Mouse (Mus musculus): ENCODE data around the gene Rxfp3.
"Not testable (repeated sequence)": the region's sequence is repeated elsewhere in the genome, so short reads cannot be mapped to it uniquely, and the experiment has no call there.

The Rxfp3 gene

DNA sequence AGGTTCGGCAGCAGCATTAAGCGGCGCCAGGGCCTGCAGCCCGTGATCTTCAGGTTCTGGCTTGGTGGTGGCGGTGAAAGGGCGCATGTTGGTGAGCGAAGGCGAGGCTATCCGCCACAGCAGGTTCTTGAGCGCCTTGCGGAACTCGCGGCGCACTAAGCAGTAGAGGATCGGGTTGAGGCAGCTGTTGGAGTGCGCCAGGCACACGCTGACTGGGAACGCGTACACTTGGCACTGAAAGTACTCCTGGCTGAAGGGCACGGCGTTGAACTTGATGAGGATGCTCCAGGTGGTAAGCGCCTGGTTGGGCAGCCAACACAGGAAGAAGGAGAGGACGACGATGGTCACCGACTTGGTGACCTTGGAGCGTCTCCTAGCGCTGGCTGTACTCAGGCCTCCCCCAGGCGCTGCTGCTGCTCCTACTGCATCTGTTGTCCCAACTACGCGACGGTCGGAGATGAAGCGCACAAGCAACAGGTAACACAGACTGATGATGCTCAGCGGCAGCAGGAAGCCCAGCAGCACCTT is 1.8 kb downstream of the Rxfp3 start:
- DNase-seq: no peak

DNA sequence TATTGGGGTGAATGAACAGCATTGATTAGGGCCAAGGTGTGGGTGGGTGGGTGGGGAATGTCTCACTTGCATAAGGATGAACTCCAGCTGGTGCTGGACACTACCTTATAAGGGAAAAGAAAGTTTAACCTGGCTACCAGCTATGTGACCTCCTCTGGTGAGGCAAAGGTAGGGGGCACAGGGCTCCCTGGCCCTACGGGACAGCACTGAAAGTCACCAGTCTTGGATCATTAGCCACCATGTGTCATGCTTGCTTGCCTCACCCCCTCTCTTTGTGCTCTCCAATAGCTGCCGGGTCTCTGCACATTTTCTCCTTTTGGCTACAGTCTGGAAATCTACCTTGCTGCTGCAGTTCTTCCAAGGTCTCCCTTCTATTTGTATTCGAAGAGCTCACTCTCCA is 7.6 kb downstream of the Rxfp3 start:
- no peak for DNase-seq

DNA sequence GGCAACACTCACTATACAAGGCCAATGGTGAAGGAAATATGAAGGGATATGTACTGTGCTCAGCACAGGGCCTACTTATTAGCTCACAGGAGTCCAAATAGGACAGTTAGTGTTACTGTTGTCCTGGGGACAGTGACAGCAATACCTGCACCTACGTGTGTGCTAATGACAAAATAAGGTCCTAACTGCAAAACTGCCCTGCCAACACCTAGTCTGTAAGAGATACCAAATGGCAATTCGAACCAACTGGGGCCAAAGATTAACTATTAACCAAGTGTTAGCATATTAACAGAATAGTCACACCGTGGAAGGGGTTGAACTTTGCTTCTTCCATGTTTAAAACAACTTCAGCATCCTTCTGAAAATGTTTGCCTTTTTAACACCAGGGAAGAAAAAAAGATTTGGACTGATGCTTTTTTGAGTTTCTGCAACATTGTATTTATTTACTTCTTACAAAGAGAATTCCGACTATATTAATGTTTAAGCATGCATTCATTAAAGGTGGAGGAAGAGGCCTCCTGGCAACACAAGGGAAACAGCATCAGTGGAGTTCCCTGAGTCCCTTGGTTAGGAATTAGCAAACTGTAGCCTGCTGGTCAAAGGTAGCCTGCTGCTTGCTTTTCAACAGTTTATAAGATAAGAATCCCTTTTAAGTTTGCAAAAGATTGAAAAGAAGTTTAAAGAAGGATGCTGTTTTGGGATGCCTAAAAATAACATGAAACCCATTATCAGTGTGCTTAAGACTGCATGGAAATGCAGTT is 10.8 kb downstream of the Rxfp3 start:
- DNase-seq: peak in 1 of 2 experiments; percentile 14

DNA sequence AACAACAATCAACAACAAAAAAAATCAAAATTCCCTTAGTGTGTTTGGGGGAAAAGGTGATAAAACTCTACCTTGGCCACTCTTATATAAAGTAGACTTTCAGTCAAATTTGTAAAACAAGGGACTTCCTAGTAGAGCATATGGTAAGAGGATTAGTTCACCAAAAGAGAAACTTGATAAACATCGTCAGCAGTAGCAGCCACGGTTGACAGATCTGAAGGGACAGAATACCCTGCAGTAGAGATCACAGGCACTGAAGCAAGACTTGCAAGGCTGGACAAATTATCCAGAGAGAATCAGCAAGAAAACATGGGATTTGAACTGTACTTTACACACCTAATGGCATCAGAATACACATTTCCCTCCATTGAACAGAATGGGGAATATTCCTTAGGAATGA is 22.9 kb downstream of the Rxfp3 start:
- no peak for DNase-seq

DNA sequence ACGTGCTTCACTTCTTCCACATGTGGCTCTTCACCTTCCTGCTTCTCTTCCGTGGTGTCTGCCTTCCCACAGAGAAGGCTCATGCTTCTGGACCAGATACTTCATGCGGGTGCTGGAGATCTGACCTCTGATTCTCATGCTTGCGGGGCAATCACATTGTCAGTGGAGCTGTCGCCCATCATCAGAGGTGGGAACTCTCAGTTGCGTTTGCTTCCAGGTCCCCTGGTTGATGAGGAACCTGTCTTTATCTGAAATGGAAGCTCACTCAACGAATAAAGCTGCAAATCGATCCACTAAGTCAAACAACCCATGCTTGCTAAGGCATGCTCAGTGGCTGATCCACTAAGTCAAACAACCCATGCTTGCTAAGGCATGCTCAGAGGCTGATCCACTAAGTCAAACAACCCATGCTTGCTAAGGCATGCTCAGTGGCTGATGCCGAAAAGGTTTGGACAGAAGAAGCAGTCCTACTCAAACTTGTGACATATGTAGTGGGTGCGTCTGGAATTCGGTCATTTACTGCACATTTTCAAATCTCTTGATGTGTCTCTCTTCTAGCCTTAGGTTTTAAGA is 26.7 kb downstream of the Rxfp3 start:
- no peak for DNase-seq

DNA sequence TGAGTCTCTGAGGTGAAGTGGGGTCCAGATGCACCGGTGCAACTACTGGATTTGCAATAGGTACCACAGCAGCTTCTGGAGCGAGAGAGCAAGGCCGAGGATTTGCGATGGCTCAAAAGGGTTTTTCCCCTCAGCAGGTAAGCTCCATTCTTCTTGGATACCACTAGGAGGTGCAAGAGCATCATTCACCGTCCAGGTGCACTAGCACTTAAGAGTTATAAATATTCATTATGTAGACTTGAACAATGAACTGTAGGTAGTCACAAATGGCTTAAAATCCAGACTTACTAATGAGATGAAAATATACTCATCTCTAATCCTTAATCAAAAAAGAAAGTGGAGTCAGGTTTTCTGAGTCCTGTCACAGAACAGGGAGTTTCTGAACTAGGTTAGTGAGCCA is 29.0 kb downstream of the Rxfp3 start:
- DNase-seq: peak in 1 of 2 experiments; percentile 31

DNA sequence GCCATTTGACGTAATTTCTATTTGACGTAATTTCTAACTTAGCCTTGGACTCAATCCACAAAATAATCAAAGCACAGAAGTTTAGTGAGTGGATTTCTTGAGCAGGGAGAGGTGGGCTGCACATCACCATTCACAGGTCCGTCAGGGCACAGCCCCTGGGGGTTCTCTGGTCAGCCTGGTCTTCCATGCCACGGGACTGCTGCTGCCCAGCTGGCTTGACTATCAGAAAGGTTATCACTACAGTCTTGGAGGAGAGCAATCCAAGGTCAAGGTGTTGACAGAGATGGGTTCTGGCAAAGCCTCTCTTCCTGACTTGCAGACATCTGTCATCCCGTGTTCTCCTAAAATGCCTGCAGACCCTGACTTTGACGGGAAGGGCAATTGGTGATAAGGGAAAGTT is 33.1 kb downstream of the Rxfp3 start:
- DNase-seq: no peak

DNA sequence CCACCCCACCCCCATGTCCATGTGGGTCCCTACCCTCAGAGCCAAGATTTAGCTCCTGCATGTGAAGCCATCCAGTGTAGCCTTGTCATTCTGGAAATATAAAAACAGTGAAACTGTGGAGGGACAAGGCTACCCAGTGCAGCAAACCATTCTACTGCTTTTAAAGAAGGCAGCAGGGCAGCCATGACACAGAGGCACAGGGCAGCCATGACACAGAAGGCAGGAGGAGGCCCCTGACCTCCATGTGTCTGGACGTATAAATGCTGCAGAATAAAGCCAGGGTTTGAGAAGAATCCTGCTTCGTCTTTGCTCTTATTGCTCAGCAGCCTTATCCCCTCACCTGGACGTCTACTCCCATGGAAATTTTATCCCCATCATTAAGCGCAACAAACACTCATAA is 34.0 kb downstream of the Rxfp3 start:
- no peak for DNase-seq

DNA sequence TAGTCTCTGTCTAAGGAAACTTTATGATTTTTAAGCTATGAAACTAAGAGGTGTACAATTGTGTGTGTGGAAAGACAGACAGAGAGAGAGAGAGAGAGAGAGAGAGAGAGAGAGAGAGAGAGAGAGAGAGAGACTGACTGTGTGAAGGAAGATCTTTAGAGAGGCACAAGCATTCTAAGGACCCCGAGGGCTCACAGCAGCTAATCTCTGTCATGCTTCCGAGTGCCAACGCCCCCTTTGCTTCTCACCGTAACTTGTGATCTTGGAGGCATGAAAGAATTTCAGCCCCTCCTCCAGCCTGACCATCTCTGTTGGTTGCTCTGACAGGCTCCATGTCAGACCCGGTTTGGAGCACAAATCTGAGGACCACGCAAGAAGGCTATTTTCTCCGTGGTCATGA is 37.4 kb downstream of the Rxfp3 start, which contains the start of gene Slc45a2:
Gene Slc45a2, plus strand, starts transcription at position 301 of the 400 bp plus-strand sequence.
- DNase-seq: no peak

DNA sequence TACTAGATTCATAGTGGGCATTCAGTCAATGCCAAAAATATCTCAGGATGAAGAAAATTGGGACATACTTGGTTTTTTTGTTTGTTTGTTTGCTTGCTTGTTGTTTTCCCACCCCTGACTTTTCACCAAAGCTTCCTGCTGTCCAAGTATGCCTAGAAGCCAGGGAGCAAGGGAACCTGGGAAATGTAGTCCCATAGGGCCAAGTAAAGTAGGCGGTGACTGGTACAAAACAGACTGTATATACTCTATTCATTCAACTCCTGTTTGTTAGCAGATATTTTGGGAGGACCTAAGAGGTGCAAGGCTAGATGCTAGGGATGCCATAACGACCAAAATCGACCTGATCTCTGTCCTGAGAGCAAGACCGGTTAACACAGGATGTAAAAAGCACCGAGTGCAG is 38.0 kb downstream of the Rxfp3 start:
- peak in 1 of 2 experiments; percentile 16 for DNase-seq

DNA sequence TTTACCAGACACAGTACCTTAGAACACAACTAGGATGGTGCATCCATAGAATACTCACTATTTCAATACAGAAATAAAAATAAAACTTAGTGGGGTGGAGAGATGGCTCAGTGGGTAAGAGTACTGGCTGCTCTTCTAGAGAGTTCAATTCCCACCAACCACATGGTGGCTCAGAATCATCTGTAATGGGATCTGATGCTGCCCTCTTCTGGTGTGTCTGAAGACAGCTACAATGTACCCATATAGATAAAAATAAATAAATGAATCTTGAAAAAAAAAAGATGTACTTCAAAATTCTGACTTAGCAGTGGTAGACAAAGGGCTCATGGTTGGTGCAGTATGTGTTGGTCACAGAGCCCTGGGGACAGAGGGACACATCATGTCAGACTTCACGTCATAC is 46.2 kb downstream of the Rxfp3 start:
- DNase-seq: no peak

DNA sequence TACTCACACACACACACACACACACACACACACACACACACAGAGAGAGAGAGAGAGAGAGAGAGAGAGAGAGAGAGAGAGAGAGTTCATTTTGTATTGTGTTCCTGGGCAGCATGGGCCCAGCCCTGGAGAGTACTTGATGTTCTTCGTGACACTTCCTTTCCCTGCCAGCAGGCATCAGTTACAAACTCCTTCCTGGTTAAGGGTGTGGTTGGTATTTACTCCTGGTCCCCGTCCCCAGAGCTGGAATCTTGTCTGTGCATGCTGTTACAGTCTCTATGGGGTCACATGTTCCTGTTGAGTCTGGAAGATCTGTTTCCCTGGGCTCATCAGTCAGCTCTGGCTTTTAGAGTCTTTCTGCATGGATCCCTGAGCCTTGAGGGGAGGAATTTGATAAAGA is 47.4 kb downstream of the Rxfp3 start:
- no peak for DNase-seq

DNA sequence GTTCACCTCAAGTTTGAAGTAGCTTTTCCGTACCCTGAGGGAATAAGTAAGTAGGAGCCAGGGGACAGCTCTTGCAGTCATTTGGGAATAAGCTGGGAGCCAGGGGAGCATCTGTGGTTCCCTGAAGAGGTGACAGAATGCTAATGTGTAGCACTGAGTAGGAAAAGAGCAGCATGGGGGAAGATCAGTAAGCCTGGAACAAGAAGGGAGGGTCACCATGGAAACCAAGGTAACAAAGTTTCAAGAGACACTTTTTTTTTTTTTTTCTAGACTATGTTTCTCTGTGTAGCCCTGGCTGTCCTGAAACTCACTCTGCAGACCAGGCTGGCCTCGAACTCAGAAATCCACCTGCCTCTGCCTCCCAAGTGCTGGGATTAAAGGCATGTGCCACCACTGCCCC is 51.3 kb downstream of the Rxfp3 start:
- not testable (repeated sequence) for DNase-seq

DNA sequence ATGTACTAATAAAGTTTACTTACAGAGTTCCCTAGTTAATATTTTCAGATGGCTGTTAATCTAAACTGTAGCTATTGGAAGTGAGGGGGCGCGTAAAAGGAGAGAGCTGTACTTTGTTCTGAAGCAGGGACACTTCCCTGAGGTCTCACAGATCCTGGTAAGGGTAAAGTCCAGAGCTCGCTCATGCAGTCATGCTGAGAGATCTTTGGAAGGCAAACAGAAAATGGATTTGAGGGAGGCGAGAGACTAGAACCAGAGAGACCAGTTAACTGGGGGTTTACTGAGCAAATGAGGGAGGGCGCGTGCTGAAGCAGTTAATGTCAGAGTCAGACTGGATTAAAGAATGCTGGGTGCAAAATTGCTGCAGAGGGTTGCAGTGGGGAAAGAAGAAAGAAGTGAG is 52.0 kb downstream of the Rxfp3 start:
- peak; percentile 58 to 78 for DNase-seq

All from kidney, postnatal 25 days (tissue).